Mouse (Mus musculus) adrenal gland (tissue): ENCODE data around the gene Cdc123.

Experiments used
- intact Hi-C: fragments of 180-260 bp; cut with DNase I; formaldehyde crosslinking; loops from one replicate; pipeline ENCODE4 v1.15.1; 2025
- long read RNA-seq, 2 experiments: library from polyadenylated mRNA; unstranded; transcript quantifications; one replicate each; pipeline ENCODE4 v2.0.0; 2020; ENCODE audit warnings: borderline replicate concordance in 1 of 2; ENCODE audit not compliant: insufficient replicate concordance in 1 of 2

The Cdc123 gene
- long read RNA-seq, experiment 1, transcript Cdc123-201 (13 exons, 1,827 nt), result major isoform, 50 of 80 reads
- long read RNA-seq, experiment 1, partial matches to known transcripts, result 10 of 80 reads
- long read RNA-seq, experiment 1, other reads (novel, unspliced or antisense), result 19 of 80 reads
- long read RNA-seq, experiment 2, transcript Cdc123-201 (13 exons, 1,827 nt), result major isoform, 50 of 84 reads
- long read RNA-seq, experiment 2, partial matches to known transcripts, result 13 of 84 reads
- long read RNA-seq, experiment 2, other reads (novel, unspliced or antisense), result 20 of 84 reads

- intact Hi-C loops, result no loop called here
Measured at GRCm38 (mm10) chr2:5844873-5845631, at the start of gene Cdc123, which contains the start of gene Nudt5. Gene Cdc123 (minus strand): TSS chr2:5845164. Gene Nudt5 (plus strand): TSS chr2:5845019.

DNA sequence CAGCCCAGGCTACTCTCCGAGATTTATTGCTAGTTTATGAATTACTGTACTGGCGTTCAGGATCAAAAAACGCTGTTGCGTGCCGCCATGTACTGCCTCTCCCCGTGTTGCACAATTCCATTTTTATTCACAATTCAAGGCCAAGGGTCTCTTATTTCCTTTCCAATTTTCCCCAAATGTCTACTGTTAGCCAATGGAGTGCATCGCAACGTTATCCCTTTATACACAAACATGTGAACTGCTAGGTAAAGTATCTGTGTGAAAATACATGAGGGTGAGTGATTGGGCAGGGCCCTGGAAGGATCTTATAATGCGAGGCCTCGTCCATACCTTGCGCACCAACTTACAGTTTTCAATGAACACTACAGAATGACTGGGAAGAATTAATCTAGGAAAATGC is 49.3 kb upstream of the Cdc123 start:
- intact Hi-C loops, result no loop called here

DNA sequence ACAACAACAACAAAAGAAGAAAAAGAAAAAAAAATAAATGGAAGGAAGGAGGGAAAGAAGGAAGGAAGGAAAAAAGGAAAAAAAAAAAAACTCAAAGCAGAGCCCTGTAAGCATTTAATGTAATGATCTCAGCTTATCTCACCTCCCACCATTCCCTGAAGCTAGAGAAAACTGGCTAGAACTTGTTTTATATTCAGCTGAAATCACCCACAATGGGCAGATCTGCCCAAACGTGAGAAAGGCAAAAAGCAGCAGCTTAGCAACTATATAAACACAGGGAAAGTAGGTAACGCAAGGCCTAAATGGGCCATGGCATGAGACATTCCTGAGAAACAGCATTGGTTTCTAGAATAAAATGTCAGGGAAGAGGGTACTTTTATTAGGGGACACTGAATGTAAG is 44.4 kb upstream of the Cdc123 start:
- intact Hi-C loops, result no loop called here

DNA sequence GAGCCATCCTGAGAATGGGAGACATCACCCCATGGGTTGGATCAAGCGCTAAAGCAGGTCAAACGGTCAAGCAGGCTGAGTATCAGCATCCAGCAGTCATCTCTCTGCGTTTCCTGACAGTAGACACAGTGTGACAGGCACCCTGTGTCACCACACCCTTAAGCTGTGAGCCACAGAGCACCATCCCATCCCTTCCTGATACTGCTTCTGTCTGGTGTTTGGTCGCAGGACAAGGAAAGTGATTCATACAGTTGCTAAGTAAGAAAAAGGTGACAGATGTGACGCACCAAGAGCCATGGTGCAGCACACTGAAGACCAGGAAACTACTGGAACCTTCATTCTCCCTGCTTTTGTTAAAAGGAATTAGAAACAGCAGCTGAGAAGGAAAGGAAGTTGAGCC is 43.9 kb upstream of the Cdc123 start:
- intact Hi-C loops, result no loop called here

DNA sequence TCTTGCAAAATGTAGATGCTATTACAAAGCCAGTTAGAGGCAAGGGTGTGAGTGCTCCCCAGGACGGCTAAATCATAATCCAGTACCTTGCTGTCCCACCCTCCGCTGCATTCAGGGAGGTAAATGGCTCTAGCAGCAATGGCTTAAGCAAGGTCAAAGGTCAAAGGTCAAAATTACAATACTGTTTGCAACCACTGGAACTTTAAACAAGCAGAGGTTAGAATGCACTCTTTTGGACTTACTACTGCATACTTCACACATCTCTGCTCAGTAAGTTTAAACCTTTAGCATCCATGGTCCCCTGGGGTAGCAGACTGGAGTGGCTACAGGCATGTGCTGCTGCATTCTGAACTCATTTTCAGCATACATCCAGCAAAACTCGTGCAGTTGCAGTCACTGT is 32.5 kb upstream of the Cdc123 start:
- intact Hi-C loops, result no loop called here

GRCm38 (mm10) chr2:5869746-5870145 is 24.8 kb upstream of the Cdc123 start:
- intact Hi-C loops, result no loop called here

DNA sequence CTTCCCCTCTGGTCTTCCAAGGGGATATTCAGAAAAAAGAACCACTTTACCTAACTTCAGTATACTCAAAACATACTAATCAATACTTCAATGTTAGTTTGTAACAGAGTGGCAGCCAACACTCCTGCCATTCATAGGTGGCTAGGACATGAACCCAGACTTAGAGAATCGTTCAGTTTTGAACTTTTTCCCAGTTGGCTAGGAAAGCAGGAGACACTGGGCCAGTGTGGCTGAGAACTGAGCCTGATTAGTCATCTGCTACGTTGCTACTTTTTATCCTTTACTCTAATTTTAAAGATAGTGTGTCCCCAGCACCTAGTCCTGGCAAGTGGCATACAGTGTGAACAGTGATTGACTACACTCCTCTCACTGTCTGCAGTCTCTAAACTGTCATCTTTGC is 22.7 kb upstream of the Cdc123 start:
- intact Hi-C loops, result no loop called here

GRCm38 (mm10) chr2:5862834-5863233 is 17.9 kb upstream of the Cdc123 start, which contains the start of gene Gm13199:
Gene Gm13199 (minus strand): TSS chr2:5862934.
- intact Hi-C loops, result no loop called here

GRCm38 (mm10) chr2:5851866-5852265 is 6.9 kb upstream of the Cdc123 start:
- intact Hi-C loops, result no loop called here

DNA sequence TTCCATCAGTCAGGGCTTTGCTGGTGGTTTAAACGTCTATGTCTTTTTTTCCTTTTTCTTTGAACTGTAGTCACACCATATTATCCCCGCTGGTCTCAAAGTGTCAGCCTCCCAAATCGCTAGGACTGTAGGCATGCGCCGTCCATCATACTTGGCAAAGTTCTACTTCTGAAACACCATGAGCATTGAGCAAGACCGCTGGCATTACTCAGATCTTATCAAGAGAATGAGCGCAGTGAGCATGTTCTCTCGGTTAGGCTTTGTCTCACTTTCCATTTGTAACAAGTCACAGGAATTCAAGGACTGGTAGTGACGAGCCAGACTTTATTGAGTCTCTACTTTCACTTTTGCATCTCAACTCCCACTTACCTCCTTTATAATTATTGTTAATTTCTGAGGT is 6.2 kb upstream of the Cdc123 start:
- intact Hi-C loops, result no loop called here

DNA sequence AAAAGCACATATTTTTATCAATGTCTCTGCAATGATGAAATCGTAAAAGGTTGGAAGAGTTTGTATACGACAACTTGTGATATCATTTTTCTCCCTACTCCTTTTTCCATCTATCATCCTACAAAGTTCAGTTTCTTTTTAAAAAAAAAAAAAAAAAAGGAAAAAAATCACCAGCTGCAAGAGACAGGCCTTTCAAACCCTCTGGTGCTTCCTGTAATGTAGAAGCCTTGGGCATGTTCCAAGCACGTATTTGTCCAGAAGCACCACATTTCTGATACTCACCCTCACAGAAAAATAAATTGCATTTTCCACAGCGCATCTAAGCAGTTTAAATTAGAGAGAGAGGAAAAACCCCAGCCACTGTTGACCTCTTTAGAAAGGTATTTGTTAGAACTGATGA is 862 bp upstream of the Cdc123 start:
- intact Hi-C loops, result no loop called here

DNA sequence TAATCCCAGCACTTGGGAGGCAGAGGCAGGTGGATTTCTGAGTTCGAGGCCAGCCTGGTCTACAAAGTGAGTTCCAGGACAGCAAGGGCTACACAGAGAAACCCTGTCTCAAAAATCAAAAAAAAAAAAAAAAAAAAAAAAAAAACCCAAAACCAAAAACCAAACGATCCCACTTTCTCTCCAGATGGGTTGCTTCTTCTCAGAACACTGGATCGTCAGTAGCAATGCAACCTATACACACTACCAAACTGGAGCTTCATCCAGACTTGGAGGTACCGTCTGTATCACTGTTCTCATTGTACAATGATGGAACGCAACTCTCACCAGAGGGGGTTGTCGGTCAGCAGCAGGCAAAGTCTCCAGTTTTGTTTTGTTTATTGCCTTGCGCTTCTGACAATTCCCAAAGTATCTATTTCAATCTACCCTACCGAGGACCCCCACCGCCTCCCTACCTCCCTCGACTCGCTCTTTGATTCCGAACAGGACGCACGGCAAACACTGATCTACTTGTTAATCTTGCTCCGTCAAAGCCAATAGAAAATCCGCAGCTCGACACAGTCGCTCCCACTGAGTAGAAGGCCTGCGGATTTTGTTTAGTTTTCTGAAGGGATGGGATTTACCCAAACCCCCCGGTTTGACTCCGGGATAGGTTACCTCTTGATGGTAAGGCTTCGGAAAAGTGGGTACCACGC is 637 bp downstream of the Cdc123 start:
- intact Hi-C loops, result no loop called here

- intact Hi-C loops, result no loop called here
Measured at GRCm38 (mm10) chr2:5840815-5841214, 4.1 kb downstream of the Cdc123 start.

- intact Hi-C loops, result no loop called here
Measured at GRCm38 (mm10) chr2:5825265-5825913, 19.6 kb downstream of the Cdc123 start.

DNA sequence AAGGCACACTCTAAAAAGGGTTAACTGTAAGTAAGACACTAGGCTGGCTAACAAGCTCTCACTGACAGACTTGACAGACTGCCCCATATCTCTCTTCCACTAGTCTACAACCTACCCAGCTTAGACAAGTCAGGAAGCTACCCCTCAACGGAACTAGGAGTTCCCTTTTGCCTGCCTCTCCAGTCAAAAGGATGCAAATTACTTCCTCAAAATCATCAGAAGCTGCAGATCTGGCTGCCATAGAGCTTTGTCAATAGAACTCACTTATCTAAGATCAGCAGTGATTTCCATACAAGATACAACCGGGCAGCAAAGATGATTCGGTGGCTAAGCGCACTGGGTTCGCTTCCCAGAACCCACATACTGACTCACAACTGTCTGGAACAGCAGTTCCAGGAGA is 20.3 kb downstream of the Cdc123 start:
- intact Hi-C loops, result no loop called here

DNA sequence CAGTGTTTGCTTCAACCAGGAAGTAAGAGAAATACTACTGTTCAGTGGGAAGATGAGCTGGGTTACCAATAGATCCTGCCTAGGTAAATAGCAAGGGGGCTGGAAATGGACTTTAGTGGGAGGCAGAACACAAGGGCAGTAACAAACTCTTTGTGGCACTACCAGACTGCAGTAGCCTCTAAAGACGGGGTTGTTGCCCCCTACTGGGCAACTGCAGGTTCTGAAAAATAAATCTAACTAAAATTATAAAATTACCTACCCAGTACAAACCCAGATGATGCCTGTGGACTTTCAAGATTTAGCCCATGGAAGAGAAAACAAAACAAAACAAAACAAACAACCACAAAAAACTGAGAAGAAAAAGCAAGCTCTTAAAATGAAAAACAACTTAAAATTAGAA is 20.8 kb downstream of the Cdc123 start:
- intact Hi-C loops, result no loop called here

GRCm38 (mm10) chr2:5822449-5822848 is 22.5 kb downstream of the Cdc123 start:
- intact Hi-C loops, result no loop called here

- intact Hi-C loops, result no loop called here
Measured at GRCm38 (mm10) chr2:5821264-5821663, 23.7 kb downstream of the Cdc123 start.

GRCm38 (mm10) chr2:5811235-5811782 is 33.7 kb downstream of the Cdc123 start:
- intact Hi-C loops, result no loop called here

- intact Hi-C loops, result no loop called here
Measured at GRCm38 (mm10) chr2:5810036-5810718, 34.8 kb downstream of the Cdc123 start.

- intact Hi-C loops, result loop anchor here (2.0 kb wide), 1 partner anchor 355 kb away; no protein-coding TSS in a partner anchor
Measured at GRCm38 (mm10) chr2:5806201-5806600, 38.8 kb downstream of the Cdc123 start.
